In genomic region chr10:99169765-99170129, GRCm38 (mm10) we compare ENCODE assay signal across 10 mouse cellular contexts. TPM values are rescaled to one million over a fixed set of nuclear protein-coding genes. Genes with fewer than 3 reads are reported as not detected.
DNase-seq lines count a peak whose midpoint lies in the region; ATAC-seq lines count a peak whose summit lies in the region.
"Had no signal": no experiment of that assay in that cellular context is flagged by ENCODE, and none has a peak within 500 bp of the region (broad histone marks: within the 10 kb centered on the region; RNA-seq: fewer than 3 reads in every experiment).

No protein-coding gene starts in this region.

- 50% methylated on average over 5 of the region's 5 CpGs for WGBS in kidney, embryonic 16.5 days
- WGBS in heart, embryonic 13.5 days, result 57% methylated on average over 5 of the region's 5 CpGs
- WGBS in lung, embryonic 16.5 days, result 47% methylated on average over 5 of the region's 5 CpGs
- 95% methylated on average over 5 of the region's 5 CpGs for WGBS in midbrain, embryonic 11.5 days

- peak overlapping the region; percentile 71; the same call in 1 of the 2 replicates for H3K27ac ChIP-seq in kidney, embryonic 16.5 days (ENCODE audit: low read length)
- peak overlapping the region; percentile 53 for H3K27ac ChIP-seq in heart, embryonic 13.5 days (replicated peaks)
- H3K27ac ChIP-seq in lung, embryonic 16.5 days (ENCODE audit: low read length), result peak overlapping the region; percentile 82
- H3K27ac ChIP-seq in midbrain, embryonic 11.5 days (ENCODE audit: low read depth, low read length), result no peak overlapping the region

- no peak overlapping the region for H3K9ac ChIP-seq in kidney, embryonic 16.5 days (replicated peaks; ENCODE audit: low read length)
- H3K9ac ChIP-seq in heart, embryonic 13.5 days, result no peak overlapping the region
- no peak overlapping the region; the same call in 1 of the 2 replicates for H3K9ac ChIP-seq in lung, embryonic 16.5 days (ENCODE audit: low read length)
- no peak overlapping the region for H3K9ac ChIP-seq in midbrain, embryonic 11.5 days (ENCODE audit: low read length)

- no peaks in the 10 kb centered on the region for H3K36me3 ChIP-seq in kidney, embryonic 16.5 days (ENCODE audit: insufficient read depth, low read length)
- H3K36me3 ChIP-seq in heart, embryonic 13.5 days, result no peaks in the 10 kb centered on the region
- H3K36me3 ChIP-seq in lung, embryonic 16.5 days (ENCODE audit: control insufficient read depth, insufficient read depth, low read length), result no peaks in the 10 kb centered on the region
- no peaks in the 10 kb centered on the region for H3K36me3 ChIP-seq in midbrain, embryonic 11.5 days (ENCODE audit: control insufficient read depth, insufficient read depth, low read length)

- H3K4me3 ChIP-seq in kidney, embryonic 16.5 days (ENCODE audit: low read length), result no peak overlapping the region
- no peak overlapping the region for H3K4me3 ChIP-seq in heart, embryonic 13.5 days
- no peak overlapping the region for H3K4me3 ChIP-seq in lung, embryonic 16.5 days (ENCODE audit: low read length)
- no peak overlapping the region for H3K4me3 ChIP-seq in midbrain, embryonic 11.5 days (ENCODE audit: low read depth, low read length)
- H3K4me3 ChIP-seq: myocyte had no signal

- no peaks in the 10 kb centered on the region for H3K9me3 ChIP-seq in kidney, embryonic 16.5 days (ENCODE audit: low read length)
- H3K9me3 ChIP-seq in heart, embryonic 13.5 days, result no peaks in the 10 kb centered on the region
- H3K9me3 ChIP-seq in lung, embryonic 16.5 days (ENCODE audit: control insufficient read depth, low read length), result no peaks in the 10 kb centered on the region
- no peaks in the 10 kb centered on the region for H3K9me3 ChIP-seq in midbrain, embryonic 11.5 days (ENCODE audit: control insufficient read depth, low read length)

- ATAC-seq in kidney, embryonic 16.5 days (ENCODE audit: low FRiP score, low TSS enrichment), result no peak
- no peak for ATAC-seq in heart, embryonic 13.5 days (ENCODE audit: extremely low read depth, insufficient number of reproducible peaks, low FRiP score, low TSS enrichment)
- peak; percentile 60 for ATAC-seq in lung, embryonic 16.5 days (ENCODE audit: low read depth)
- ATAC-seq in midbrain, embryonic 11.5 days (ENCODE audit: low FRiP score), result no peak

- H3K27me3 ChIP-seq in kidney, embryonic 16.5 days (ENCODE audit: insufficient read depth, low read length), result no peaks in the 10 kb centered on the region
- no peaks in the 10 kb centered on the region for H3K27me3 ChIP-seq in heart, embryonic 13.5 days (replicated peaks)
- no peaks in the 10 kb centered on the region for H3K27me3 ChIP-seq in lung, embryonic 16.5 days (ENCODE audit: control insufficient read depth, insufficient read depth, low read depth, low read length)
- no peaks in the 10 kb centered on the region for H3K27me3 ChIP-seq in midbrain, embryonic 11.5 days (ENCODE audit: control insufficient read depth, insufficient read depth, low read length)

- H3K4me1 ChIP-seq in kidney, embryonic 16.5 days (ENCODE audit: insufficient read depth, low read length), result peaks cover 54% of the 10 kb centered on the region
- peaks cover 51% of the 10 kb centered on the region for H3K4me1 ChIP-seq in heart, embryonic 13.5 days
- peaks cover 35% of the 10 kb centered on the region for H3K4me1 ChIP-seq in lung, embryonic 16.5 days (replicated peaks; ENCODE audit: control insufficient read depth, insufficient read depth, low read length)
- H3K4me1 ChIP-seq in midbrain, embryonic 11.5 days (ENCODE audit: control insufficient read depth, insufficient read depth, low read length), result peaks cover 2% of the 10 kb centered on the region; the same call in 1 of the 2 replicates

- no peak for DNase-seq in kidney, adult 18-20 months
- DNase-seq in T-cell, adult 2 months (ENCODE audit: low spot score), result peak; percentile 60
- DNase-seq in cerebellum, adult 8-10 months, result no peak
- DNase-seq in midbrain, embryonic 11.5 days (ENCODE audit: low spot score, missing footprints), result no peak
- no peak for DNase-seq in spleen, postnatal 14 days (ENCODE audit: low spot score in 2 of 2)

- H3K4me2 ChIP-seq in kidney, embryonic 16.5 days (replicated peaks; ENCODE audit: low read depth, low read length), result no peak overlapping the region
- no peak overlapping the region for H3K4me2 ChIP-seq in heart, embryonic 13.5 days
- H3K4me2 ChIP-seq in lung, embryonic 16.5 days (ENCODE audit: low read depth, low read length), result no peak overlapping the region
- no peak overlapping the region for H3K4me2 ChIP-seq in midbrain, embryonic 11.5 days

RNA-seq across cellular contexts. Expression of gene Phxr2, which starts 43.6 kb away (rescaled TPM):
- polyA plus RNA-seq in kidney, embryonic 16.5 days (2015; fragmentation: Nextera tagmentation; extraction: Ambion mirVana), result not detected in 2 replicates
- polyA plus RNA-seq in heart, embryonic 13.5 days (2015; fragmentation: Nextera tagmentation; extraction: Ambion mirVana), result not detected in 2 replicates
- not detected in 2 replicates for polyA plus RNA-seq in lung, embryonic 16.5 days (2015; fragmentation: Nextera tagmentation; extraction: Ambion mirVana)
- polyA plus RNA-seq in midbrain, embryonic 11.5 days (2014; fragmentation: Nextera tagmentation; extraction: Ambion mirVana), result 0.14 TPM in 1 of 2 replicates, not detected in the other
- polyA plus RNA-seq: embryonic facial prominence, embryonic 11.5 days; myocyte had no signal
